Comparison of ENCODE assay signal across 14 mouse cellular contexts in the genomic region with DNA sequence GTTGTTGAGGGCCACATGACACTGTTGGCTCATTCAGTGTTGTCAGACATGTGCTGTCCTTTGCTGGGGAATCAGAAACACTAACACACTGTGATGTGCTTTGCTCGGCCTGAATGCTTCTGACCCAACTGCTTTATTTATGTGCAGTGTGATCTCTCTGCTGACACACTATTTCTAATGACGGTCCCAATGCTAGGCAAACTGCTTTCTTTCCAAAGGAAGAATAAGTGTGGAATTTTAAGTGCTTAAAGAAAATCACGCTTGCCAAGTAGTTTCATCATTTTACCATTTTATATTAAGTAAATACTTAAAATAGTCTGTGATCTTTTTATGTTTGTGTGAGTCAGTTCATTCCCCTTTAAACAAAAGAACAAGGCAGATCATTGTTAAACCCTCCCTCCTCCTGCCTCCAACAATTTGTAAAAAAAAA. TPM values are rescaled to one million over a fixed set of nuclear protein-coding genes. Genes with fewer than 3 reads are reported as not detected.
DNase-seq lines count a peak whose midpoint lies in the region; ATAC-seq and TF ChIP-seq lines count a peak whose summit lies in the region.
"Had no signal": no experiment of that assay in that cellular context is flagged by ENCODE, and none has a peak within 500 bp of the region (broad histone marks: within the 10 kb centered on the region; RNA-seq: fewer than 3 reads in every experiment).

No protein-coding gene starts in this region.

- DNase-seq in cerebellum, adult 9-10 months = peak; percentile 38
- no peak for DNase-seq in cerebellum, postnatal 25 days
- DNase-seq in hindbrain, postnatal 0 days (ENCODE audit: low spot score) = no peak
- no peak for DNase-seq in hindbrain, embryonic 11.5 days (ENCODE audit: low spot score)
- peak; percentile 23 for DNase-seq in midbrain, postnatal 0 days (ENCODE audit: low spot score)
- no peak for DNase-seq in midbrain, embryonic 14.5 days
- DNase-seq in telencephalon, adult 2 months (ENCODE audit: low read depth, low spot score) = peak; percentile 58
- DNase-seq: kidney, postnatal 4 days; liver, postnatal 0 days; spleen, adult 18-20 months had no signal

- WGBS in hindbrain, postnatal 0 days = 28% methylated on average over 3 of the region's 3 CpGs
- 55% methylated on average over 3 of the region's 3 CpGs for WGBS in hindbrain, embryonic 11.5 days
- 38% methylated on average over 3 of the region's 3 CpGs for WGBS in midbrain, postnatal 0 days
- 51% methylated on average over 3 of the region's 3 CpGs for WGBS in midbrain, embryonic 14.5 days
- WGBS in kidney, embryonic 16.5 days = 49% methylated on average over 3 of the region's 3 CpGs

- no peak for TF ChIP-seq CTCF in hindbrain, postnatal 0 days (IDR thresholded peaks at IDR 0.05; ENCODE audit: low read depth)
- no peak for TF ChIP-seq CTCF in midbrain, postnatal 0 days (IDR thresholded peaks at IDR 0.05)

- H3K4me2 ChIP-seq in hindbrain, postnatal 0 days (ENCODE audit: low read depth, low read length) = no peak overlapping the region
- H3K4me2 ChIP-seq in hindbrain, embryonic 11.5 days (replicated peaks; ENCODE audit: low read depth, low read length) = no peak overlapping the region
- no peak overlapping the region for H3K4me2 ChIP-seq in midbrain, postnatal 0 days (ENCODE audit: low read depth, low read length, poor library complexity, severe bottlenecking)
- H3K4me2 ChIP-seq in midbrain, embryonic 14.5 days (ENCODE audit: low read length) = no peak overlapping the region
- no peak overlapping the region for H3K4me2 ChIP-seq in kidney, embryonic 16.5 days (replicated peaks; ENCODE audit: low read depth, low read length)
- H3K4me2 ChIP-seq: limb, embryonic 12.5 days; midbrain, embryonic 15.5 days had no signal

- no peaks in the 10 kb centered on the region for H3K4me1 ChIP-seq in hindbrain, postnatal 0 days (ENCODE audit: insufficient read depth, low read length)
- no peaks in the 10 kb centered on the region for H3K4me1 ChIP-seq in hindbrain, embryonic 11.5 days (replicated peaks; ENCODE audit: control insufficient read depth, insufficient read depth, low read length)
- no peaks in the 10 kb centered on the region for H3K4me1 ChIP-seq in midbrain, postnatal 0 days (ENCODE audit: insufficient read depth, low read length)
- peaks cover 5% of the 10 kb centered on the region; the same call in 1 of the 2 replicates for H3K4me1 ChIP-seq in midbrain, embryonic 14.5 days (ENCODE audit: control insufficient read depth, insufficient read depth, low read length)
- H3K4me1 ChIP-seq in kidney, embryonic 16.5 days (ENCODE audit: insufficient read depth, low read length) = no peaks in the 10 kb centered on the region
- H3K4me1 ChIP-seq: limb, embryonic 12.5 days had no signal

- H3K36me3 ChIP-seq in hindbrain, postnatal 0 days (ENCODE audit: insufficient read depth, low read length) = peaks cover 18% of the 10 kb centered on the region; the same call in 1 of the 2 replicates
- H3K36me3 ChIP-seq in hindbrain, embryonic 11.5 days (ENCODE audit: control insufficient read depth, insufficient read depth, low read length) = no peaks in the 10 kb centered on the region
- peaks cover 7% of the 10 kb centered on the region for H3K36me3 ChIP-seq in midbrain, postnatal 0 days (ENCODE audit: insufficient read depth, low read length)
- H3K36me3 ChIP-seq in midbrain, embryonic 14.5 days (ENCODE audit: control insufficient read depth, insufficient read depth, low read length) = peaks cover 22% of the 10 kb centered on the region
- H3K36me3 ChIP-seq in kidney, embryonic 16.5 days (ENCODE audit: insufficient read depth, low read length) = peaks cover 3% of the 10 kb centered on the region; the same call in 1 of the 2 replicates
- H3K36me3 ChIP-seq: limb, embryonic 12.5 days had no signal

- 0 out of 2 replicates have a peak overlapping the region, but pooled peaks have one; percentile 13 for H3K27ac ChIP-seq in hindbrain, postnatal 0 days
- no peak overlapping the region for H3K27ac ChIP-seq in hindbrain, embryonic 11.5 days (ENCODE audit: low read depth, low read length)
- H3K27ac ChIP-seq in midbrain, postnatal 0 days (ENCODE audit: low read depth, low read length) = no peak overlapping the region
- H3K27ac ChIP-seq in midbrain, embryonic 14.5 days (replicated peaks; ENCODE audit: low read depth, low read length) = no peak overlapping the region
- no peak overlapping the region for H3K27ac ChIP-seq in kidney, embryonic 16.5 days (ENCODE audit: low read length)
- H3K27ac ChIP-seq: limb, embryonic 12.5 days; midbrain, embryonic 15.5 days had no signal

- no peaks in the 10 kb centered on the region for H3K9me3 ChIP-seq in hindbrain, postnatal 0 days (ENCODE audit: low read length)
- no peaks in the 10 kb centered on the region for H3K9me3 ChIP-seq in hindbrain, embryonic 11.5 days (ENCODE audit: control insufficient read depth, low read length)
- no peaks in the 10 kb centered on the region for H3K9me3 ChIP-seq in midbrain, postnatal 0 days (ENCODE audit: low read length)
- no peaks in the 10 kb centered on the region for H3K9me3 ChIP-seq in midbrain, embryonic 14.5 days (ENCODE audit: control insufficient read depth, low read length)
- H3K9me3 ChIP-seq in kidney, embryonic 16.5 days (ENCODE audit: low read length) = no peaks in the 10 kb centered on the region
- H3K9me3 ChIP-seq: limb, embryonic 12.5 days; midbrain, embryonic 15.5 days had no signal

- no peaks in the 10 kb centered on the region for H3K27me3 ChIP-seq in hindbrain, postnatal 0 days (ENCODE audit: insufficient read depth, low read length)
- no peaks in the 10 kb centered on the region for H3K27me3 ChIP-seq in hindbrain, embryonic 11.5 days (ENCODE audit: control insufficient read depth, insufficient read depth, low read length)
- no peaks in the 10 kb centered on the region for H3K27me3 ChIP-seq in midbrain, postnatal 0 days (ENCODE audit: insufficient read depth, low read length)
- H3K27me3 ChIP-seq in midbrain, embryonic 14.5 days (ENCODE audit: control insufficient read depth, insufficient read depth, low read length) = no peaks in the 10 kb centered on the region
- no peaks in the 10 kb centered on the region for H3K27me3 ChIP-seq in kidney, embryonic 16.5 days (ENCODE audit: insufficient read depth, low read length)
- H3K27me3 ChIP-seq: limb, embryonic 12.5 days; midbrain, embryonic 15.5 days had no signal

- no peak overlapping the region for H3K4me3 ChIP-seq in hindbrain, postnatal 0 days (ENCODE audit: low read length)
- no peak overlapping the region for H3K4me3 ChIP-seq in hindbrain, embryonic 11.5 days (ENCODE audit: low read depth, low read length)
- H3K4me3 ChIP-seq in midbrain, postnatal 0 days (ENCODE audit: low read depth, low read length) = no peak overlapping the region
- no peak overlapping the region for H3K4me3 ChIP-seq in midbrain, embryonic 14.5 days (replicated peaks; ENCODE audit: low read depth, low read length)
- H3K4me3 ChIP-seq in kidney, embryonic 16.5 days (ENCODE audit: low read length) = no peak overlapping the region
- H3K4me3 ChIP-seq: limb, embryonic 12.5 days; midbrain, embryonic 15.5 days had no signal

- no peak overlapping the region for H3K9ac ChIP-seq in hindbrain, postnatal 0 days (replicated peaks; ENCODE audit: low read length)
- no peak overlapping the region for H3K9ac ChIP-seq in hindbrain, embryonic 11.5 days (ENCODE audit: low read depth, low read length)
- no peak overlapping the region for H3K9ac ChIP-seq in midbrain, postnatal 0 days (replicated peaks; ENCODE audit: low read length, poor library complexity, severe bottlenecking)
- H3K9ac ChIP-seq in midbrain, embryonic 14.5 days (replicated peaks; ENCODE audit: low read length) = no peak overlapping the region
- H3K9ac ChIP-seq in kidney, embryonic 16.5 days (replicated peaks; ENCODE audit: low read length) = no peak overlapping the region
- H3K9ac ChIP-seq: limb, embryonic 12.5 days; liver, postnatal 0 days; midbrain, embryonic 15.5 days had no signal

- peak; percentile 79 for ATAC-seq in hindbrain, postnatal 0 days
- ATAC-seq in hindbrain, embryonic 11.5 days (ENCODE audit: low FRiP score) = no peak
- ATAC-seq in midbrain, postnatal 0 days (ENCODE audit: low FRiP score) = no peak
- ATAC-seq in midbrain, embryonic 14.5 days (ENCODE audit: low FRiP score, low TSS enrichment) = no peak
- no peak for ATAC-seq in kidney, embryonic 16.5 days (ENCODE audit: low FRiP score, low TSS enrichment)
- ATAC-seq: activated CD4-positive, CD25-positive, alpha-beta regulatory T cell, adult 4 months; liver, postnatal 0 days; midbrain, embryonic 15.5 days had no signal

RNA-seq across cellular contexts. Expression of gene Cpeb2, which starts 15.0 kb away (rescaled TPM):
- total RNA-seq in hindbrain, postnatal 0 days (2014; rRNA removed) = 26.2 and 26.8 TPM in 2 replicates
- 13.6 and 14.9 TPM in 2 replicates for polyA plus RNA-seq in hindbrain, postnatal 0 days (2015; fragmentation: Nextera tagmentation; extraction: Ambion mirVana)
- 6.2 and 6.8 TPM in 2 replicates for polyA plus RNA-seq in hindbrain, embryonic 11.5 days (2014; fragmentation: Nextera tagmentation; extraction: Ambion mirVana)
- 29.5 and 42.2 TPM in 2 replicates for total RNA-seq in midbrain, postnatal 0 days (2014; rRNA removed)
- 12.9 and 15.3 TPM in 2 replicates for polyA plus RNA-seq in midbrain, postnatal 0 days (2015; fragmentation: Nextera tagmentation; extraction: Ambion mirVana)
- polyA plus RNA-seq in midbrain, embryonic 14.5 days (2014; fragmentation: Nextera tagmentation; extraction: Ambion mirVana) = 20.6 and 23.1 TPM in 2 replicates
- 1.4 and 1.5 TPM in 2 replicates for polyA plus RNA-seq in kidney, embryonic 16.5 days (2015; fragmentation: Nextera tagmentation; extraction: Ambion mirVana)

Comparison
In these comparisons a context has a peak if more than half of its experiments do, and no peak if none do; other contexts are left out.
1. DNase-seq: peak in cerebellum, adult 9-10 months (single experiment), midbrain, postnatal 0 days (single experiment) and telencephalon, adult 2 months (single experiment); none in cerebellum, postnatal 25 days (0 of 2), hindbrain, postnatal 0 days (single experiment), hindbrain, embryonic 11.5 days (single experiment) and midbrain, embryonic 14.5 days (single experiment).